In genomic region chr4:49072886-49073285, GRCm38 (mm10) we compare ENCODE assay signal across 9 mouse cellular contexts. TPM values are rescaled to one million over a fixed set of nuclear protein-coding genes. Genes with fewer than 3 reads are reported as not detected.
DNase-seq lines count a peak whose midpoint lies in the region; TF ChIP-seq lines count a peak whose summit lies in the region.
"Had no signal": no experiment of that assay in that cellular context is flagged by ENCODE, and none has a peak within 500 bp of the region (broad histone marks: within the 10 kb centered on the region; RNA-seq: fewer than 3 reads in every experiment).

No protein-coding gene starts in this region.

- H3K36me3 ChIP-seq in thymus, adult 2 months (ENCODE audit: control insufficient read depth, insufficient read depth, low read length), result no peaks in the 10 kb centered on the region

- H3K27me3 ChIP-seq in thymus, adult 2 months (ENCODE audit: control insufficient read depth, insufficient read depth, low read length), result no peaks in the 10 kb centered on the region
- H3K27me3 ChIP-seq: megakaryocyte, embryonic 14.5 days had no signal

- no peak for TF ChIP-seq CTCF in thymus, adult 2 months (IDR thresholded peaks at IDR 0.05; ENCODE audit: borderline replicate concordance, control insufficient read depth, extremely low read depth, insufficient read depth, low read length, poor library complexity)

- peak; percentile 5 for DNase-seq in urinary bladder, postnatal 25 days (ENCODE audit: low spot score)
- DNase-seq in urinary bladder, adult 18-20 months (ENCODE audit: low spot score in 2 of 2), result no peak
- DNase-seq in cerebellum, postnatal 10 days, result peak; percentile 95 to 98
- peak; percentile 90 for DNase-seq in heart, postnatal 4 days
- DNase-seq in lung, postnatal 10 days, result peak; percentile 84
- no peak for DNase-seq in B cell, adult 2 months
- DNase-seq in thymus, adult 2 months, result no peak

- WGBS in thymus, adult 2 months, result 88% methylated on average over 4 of the region's 4 CpGs

- H3K27ac ChIP-seq in thymus, adult 2 months (ENCODE audit: control insufficient read depth, insufficient read depth, low read length), result no peak overlapping the region

- no peaks in the 10 kb centered on the region for H3K4me1 ChIP-seq in thymus, adult 2 months (replicated peaks; ENCODE audit: control insufficient read depth, insufficient read depth, low read length)
- H3K4me1 ChIP-seq: megakaryocyte, embryonic 14.5 days had no signal

- no peak overlapping the region for H3K4me3 ChIP-seq in thymus, adult 2 months (ENCODE audit: control insufficient read depth, insufficient read depth, low read length)
- H3K4me3 ChIP-seq: megakaryocyte, embryonic 14.5 days had no signal

- TF ChIP-seq POLR2A in thymus, adult 2 months (IDR thresholded peaks at IDR 0.05; ENCODE audit: control insufficient read depth, extremely low read depth, insufficient read depth, low read length, poor library complexity), result no peak

RNA-seq across cellular contexts. Expression of gene Plppr1, which starts 13.8 kb away (rescaled TPM):
- 1 to 10 TPM; 4.0 to 4.4 TPM for total RNA-seq in heart, postnatal 4 days (2021)
- 0.04 and 0.06 TPM in 2 replicates for polyA plus RNA-seq in thymus, adult 2 months (2012; rRNA removed)
- total RNA-seq: hematopoietic stem cell, adult 5-6 weeks had no signal

Comparison
In these comparisons a context has a peak if more than half of its experiments do, and no peak if none do; other contexts are left out.
1. DNase-seq: peak in urinary bladder, postnatal 25 days (single experiment), cerebellum, postnatal 10 days (2 of 2), heart, postnatal 4 days (single experiment) and lung, postnatal 10 days (single experiment); none in urinary bladder, adult 18-20 months (0 of 2), B cell, adult 2 months (0 of 2) and thymus, adult 2 months (single experiment).